Mouse (Mus musculus) cerebellum, adult 11 months (tissue): Measurements from ENCODE around the gene Smarce1.

ENCODE experiments used
- DNase-seq: peaks from one replicate; pipeline ENCODE4 v3.0.0; 2022

Smarce1 gene

DNA sequence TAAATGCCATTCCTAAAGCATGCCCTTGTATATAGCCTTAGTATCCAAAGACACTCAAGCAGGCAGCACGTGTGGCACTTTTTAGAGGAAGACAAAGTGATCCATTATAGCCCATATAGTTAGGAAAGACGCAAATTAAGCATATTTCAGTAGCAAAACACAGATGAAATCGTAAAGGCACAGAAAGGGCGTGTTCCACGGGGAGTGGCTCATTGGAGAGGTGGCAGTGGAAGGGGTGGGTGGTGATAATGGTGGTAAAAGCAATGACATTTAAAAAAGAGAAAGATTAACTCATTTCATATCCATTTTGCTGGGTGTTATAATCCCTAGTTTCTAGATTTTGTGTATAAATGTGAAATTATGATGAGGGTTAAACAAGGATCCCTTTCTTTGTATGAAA lies 4.5 kb downstream of the Smarce1 start:
- no peak for DNase-seq

- no peak for DNase-seq
Observed at GRCm38 (mm10) chr11:99223310-99223709, 7.5 kb downstream of the Smarce1 start.

DNA sequence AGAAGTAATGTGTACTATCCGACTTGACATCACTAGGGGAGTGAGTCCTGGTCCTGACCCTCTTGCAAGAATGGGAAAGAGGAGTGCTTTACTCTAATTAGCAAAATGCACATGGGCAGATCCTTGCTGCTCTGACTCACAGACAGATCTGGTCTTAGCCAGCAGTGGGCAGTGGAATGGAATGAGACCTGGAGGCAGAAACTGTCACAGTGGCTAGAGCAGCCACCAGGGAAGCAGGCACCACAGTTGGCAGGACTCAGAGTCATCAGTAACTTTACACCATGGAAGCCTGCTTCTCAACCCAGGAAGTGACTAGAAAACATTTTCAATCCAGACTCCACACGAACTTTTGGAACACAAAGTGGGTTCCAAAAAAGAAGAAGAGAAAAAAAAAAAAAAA lies 9.0 kb downstream of the Smarce1 start:
- no peak for DNase-seq

GRCm38 (mm10) chr11:99217248-99217986 lies 13.4 kb downstream of the Smarce1 start:
- no peak for DNase-seq

GRCm38 (mm10) chr11:99216181-99216580 lies 14.6 kb downstream of the Smarce1 start:
- no peak for DNase-seq

- DNase-seq, result no peak
Observed at GRCm38 (mm10) chr11:99212693-99213092, 18.1 kb downstream of the Smarce1 start.

DNA sequence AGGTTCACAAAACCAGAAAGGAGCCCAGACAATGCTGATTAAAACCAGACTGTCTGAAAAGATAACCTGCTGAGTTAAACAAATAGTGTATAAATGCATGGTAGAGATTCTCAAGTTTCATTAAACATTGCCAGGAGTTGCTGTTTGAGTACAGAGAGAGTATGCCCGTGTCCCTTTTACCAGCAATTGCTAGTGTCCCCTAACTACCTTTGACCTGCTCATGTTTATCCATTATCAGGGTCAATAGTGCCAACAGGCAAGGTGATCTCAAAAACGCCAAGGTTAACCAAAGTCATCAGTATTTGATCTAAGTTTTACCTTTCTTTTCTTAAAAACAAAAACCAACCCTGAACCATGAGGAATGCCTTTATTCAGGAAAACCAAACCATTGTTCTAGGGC lies 18.9 kb downstream of the Smarce1 start:
- no peak for DNase-seq

DNA sequence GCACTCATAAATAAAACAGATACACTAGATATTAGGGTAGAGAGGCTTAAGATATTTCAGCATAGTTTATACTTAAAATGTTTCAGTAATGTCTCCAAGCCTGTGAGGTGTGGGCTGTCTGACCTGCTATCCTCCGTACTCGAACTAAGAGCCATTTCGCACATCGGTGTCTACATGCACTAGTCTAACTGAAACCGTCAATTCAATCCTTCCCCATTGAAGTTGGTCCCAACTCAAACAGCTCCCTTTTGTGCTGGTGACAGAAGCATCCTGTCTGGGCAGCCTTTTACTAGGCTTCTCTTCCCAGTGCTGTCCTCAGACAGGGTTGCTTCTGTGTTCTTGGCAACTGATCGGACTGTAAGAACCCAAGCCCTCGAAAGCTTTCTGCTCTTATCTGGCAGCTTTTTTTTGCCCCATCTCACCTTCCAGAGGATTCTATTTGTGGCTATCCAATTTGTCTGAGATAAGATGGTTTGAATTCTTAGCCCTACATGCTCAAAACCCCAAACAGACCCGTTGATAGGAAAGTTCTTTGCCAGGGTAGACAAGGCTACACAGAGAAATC lies 22.6 kb downstream of the Smarce1 start:
- DNase-seq, result no peak

DNA sequence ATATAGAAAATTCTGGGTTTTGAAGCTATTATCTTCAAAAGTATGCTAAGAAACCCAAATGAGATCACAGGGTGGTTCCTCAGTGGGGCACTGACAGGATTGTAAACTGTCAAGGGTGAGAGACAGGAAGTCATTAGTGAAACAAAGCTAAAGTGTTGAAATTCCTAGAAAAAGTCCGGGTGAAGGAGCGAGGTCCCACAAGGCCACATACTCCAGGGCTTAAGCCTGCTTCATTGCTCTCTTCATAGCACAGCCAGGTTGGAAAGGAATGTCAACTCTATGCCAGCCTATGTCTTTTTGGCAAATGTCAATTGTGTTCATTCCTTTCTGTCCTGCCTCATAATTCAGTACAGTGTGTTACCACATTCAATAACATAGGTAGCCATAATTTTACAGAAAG lies 23.4 kb downstream of the Smarce1 start:
- no peak for DNase-seq

DNA sequence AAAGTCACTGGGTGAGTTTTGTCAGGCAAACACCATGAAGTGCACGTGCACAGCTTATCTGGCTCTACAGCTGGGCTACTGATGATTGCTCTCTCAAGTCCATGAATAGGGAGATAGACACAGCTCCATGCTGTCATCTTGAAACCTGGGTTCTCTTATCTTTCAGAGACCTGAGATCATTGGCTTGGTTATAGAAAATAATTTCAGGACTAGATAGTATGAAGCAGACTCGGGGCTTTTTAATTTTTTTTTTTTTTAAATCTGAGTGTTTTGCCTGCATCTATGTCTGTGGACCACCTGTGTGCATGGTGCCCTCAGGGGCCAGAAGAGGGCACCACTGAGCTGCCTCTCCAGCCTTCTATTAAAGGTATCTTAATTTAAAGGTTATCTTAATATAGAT lies 23.9 kb downstream of the Smarce1 start:
- DNase-seq, result no peak

DNA sequence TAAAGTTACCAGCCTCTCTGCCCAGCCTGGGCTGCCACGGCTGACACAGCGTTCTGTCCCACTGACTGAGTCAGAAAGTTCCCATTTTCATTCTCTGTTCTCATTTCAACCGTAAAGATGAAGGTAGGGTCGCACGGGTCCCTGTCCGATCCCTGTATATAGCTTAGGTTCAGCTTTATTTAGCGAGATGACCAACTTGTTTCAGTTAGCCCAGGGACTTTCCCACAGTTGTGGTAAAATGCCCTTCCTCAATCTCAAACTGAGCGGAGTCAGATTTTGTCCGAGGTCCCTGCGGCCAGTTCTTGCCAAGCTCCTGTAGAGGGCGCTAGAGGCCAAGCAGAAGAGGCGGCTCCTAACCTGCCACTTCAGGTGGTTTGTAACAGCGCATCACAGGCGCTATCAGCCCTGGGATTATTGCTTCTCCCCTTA lies 41.6 kb downstream of the Smarce1 start:
- peak; percentile 51 for DNase-seq

GRCm38 (mm10) chr11:99187348-99187747 lies 43.5 kb downstream of the Smarce1 start:
- no peak for DNase-seq

DNA sequence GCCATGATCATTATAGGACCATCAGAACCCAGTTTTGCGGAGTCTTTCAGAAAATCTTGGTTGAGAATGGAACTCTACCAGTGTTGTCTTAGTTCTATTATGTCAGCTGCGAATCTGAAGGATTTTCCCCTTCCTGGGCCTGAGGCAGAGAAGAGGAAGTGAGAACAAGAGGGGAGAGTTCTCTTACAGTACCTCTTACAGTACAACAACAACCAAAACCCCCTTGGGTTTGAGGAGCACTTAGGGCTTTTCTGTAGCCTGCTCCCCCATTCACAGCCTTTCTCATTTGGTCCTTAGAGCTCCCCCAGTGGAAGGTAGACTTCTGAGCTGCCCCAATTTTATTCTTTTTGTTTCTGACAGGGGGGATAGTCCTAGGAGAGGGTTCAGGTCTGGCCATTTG lies 44.0 kb downstream of the Smarce1 start:
- no peak for DNase-seq

DNA sequence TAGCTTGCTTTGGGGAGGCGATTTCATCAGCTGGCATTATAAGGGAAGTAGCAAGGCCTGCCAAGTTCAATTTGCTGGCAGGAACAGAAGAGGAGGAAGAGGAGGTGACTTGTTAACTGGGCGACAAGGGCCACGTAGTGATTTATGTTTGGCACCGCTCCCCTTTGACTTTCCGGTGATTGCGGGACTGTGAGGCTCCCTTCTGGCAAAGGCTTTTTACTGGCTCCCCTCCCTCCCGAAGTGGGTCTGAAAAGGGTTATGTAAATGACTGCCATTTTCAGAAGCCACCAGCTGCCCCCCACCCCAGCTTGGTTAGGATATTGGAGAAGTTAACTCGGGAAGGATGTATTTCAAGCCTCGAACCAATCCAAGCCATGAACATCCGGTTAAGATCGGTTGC lies 48.2 kb downstream of the Smarce1 start:
- no peak for DNase-seq

- DNase-seq, result no peak
Observed at GRCm38 (mm10) chr11:99180071-99180470, 50.7 kb downstream of the Smarce1 start.

DNA sequence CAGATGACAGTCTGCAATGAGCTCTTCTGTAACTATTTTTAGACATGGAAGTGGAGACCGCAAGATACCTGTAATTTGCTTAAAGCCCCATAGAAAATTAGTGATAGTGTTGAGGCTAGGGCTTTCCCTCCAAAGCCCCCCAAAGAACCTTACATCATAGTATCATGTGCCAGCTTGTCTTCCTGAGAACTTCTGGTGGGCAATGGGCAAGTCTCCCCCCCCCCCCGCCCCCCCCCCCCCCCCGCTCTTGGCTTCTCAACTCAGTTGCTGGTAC lies 53.0 kb downstream of the Smarce1 start:
- DNase-seq, result no peak

DNA sequence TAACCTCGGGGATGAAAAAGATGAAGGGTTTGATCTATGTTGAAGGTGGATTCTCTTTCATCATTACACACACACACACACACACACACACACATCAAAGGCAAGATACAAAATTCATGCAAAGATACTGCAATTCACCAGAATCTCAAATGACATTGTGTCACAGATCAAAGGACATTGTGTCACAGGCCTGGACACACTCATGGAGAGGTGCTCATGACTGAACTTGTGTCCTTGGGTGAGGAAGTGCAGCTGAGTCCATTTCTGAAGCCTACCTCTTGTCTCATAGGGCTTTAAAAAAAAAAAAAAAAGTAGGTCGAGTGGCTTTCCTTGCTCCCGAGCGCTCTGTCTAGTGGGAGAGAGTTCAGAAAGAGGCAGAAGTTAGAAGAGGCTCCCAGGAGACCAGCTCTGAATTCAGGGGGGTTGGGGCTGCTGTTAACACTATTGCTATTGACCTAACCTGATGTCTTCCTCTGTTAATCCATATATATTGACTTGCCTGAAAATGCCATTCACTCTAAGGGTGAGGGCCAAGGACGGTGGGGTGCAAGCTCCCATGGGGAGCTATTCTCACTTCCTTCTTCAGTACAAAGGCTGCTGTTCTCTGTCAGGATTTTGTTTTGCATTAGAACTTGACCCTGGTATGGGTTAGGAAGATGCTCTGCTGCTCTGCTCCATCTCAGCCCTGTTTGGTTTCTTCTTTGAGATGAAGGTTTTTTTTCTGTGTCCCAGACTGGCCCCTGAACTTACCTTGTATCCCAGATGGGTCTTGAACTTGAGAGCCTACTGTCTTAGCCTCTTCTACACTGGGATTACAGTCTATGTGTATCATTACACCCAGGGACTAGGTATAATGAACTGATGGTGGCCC lies 53.5 kb downstream of the Smarce1 start:
- no peak for DNase-seq

DNA sequence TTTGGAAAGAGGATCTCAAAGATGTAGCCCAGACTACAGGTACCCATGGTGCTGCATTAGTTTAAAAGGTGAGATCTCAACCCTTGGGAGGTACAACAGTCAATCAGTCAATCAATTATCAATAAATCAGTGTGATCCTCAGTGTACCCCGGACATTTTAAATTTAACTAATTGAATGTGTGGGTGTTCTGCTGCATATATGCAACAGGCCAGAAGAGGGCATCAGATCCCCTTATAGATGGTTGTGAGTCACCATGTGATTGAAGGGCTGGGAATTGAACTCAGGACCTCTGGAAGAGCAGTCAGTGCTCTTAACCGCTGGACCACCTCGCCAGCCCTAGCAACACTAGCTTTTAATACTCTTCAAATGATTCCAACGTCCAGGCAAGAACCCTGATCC lies 58.8 kb downstream of the Smarce1 start:
- no peak for DNase-seq

- no peak for DNase-seq
Observed at GRCm38 (mm10) chr11:99171442-99171841, 59.4 kb downstream of the Smarce1 start.

DNA sequence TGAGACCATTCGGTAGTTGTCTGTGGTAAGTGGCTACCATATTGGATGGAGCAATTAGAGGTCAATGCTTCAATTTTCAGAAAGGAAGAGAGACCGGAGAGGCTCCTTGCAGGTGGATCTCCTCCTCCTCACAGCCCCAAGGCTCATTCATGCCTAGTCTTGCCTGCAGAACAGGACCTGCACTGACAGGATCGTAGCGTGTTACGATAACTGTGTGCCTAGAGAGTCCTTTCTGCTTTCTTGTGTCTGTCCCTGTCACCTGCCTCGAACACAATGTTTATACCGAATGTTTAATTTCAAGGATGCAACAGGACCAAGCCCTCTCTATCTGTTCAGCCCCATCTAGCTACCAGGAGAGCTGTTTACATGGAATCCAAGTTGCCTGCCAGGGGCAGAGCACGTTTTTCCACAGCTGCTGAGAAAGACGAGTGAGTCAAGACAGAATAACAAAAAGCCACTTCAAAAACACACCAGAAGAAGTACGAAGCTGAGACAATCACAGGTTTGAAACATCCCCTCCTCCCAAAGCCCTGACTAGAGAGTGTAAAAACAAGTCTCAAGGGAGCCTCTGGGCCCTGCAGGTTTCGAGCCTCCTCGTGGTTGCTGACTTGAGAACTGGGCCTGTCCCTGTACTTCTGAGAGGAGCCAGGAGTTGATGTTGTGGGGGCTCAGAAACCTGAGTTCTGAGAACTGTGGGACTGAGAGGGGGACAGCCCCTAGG lies 60.1 kb downstream of the Smarce1 start:
- no peak for DNase-seq

DNA sequence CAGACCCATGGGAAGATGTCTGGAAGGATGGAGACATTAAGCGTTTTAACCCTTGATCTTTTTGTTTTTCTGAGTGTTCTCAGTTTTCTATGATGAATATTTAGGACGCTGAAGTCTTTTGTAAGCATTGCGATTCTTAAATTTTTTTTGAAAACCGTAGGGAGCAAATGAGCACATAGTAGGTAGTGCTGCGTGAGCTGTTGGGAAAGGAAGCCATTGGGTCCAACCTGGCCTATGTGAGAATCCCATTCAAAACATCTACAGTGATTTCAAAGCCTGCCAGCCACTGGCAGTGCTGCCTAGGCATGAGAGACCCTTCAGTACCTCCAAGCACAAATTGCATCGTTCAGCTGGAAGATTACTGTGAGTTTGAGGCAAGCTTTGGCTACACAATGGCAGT lies 60.8 kb downstream of the Smarce1 start:
- DNase-seq, result no peak

- no peak for DNase-seq
Observed at GRCm38 (mm10) chr11:99169438-99169837, 61.4 kb downstream of the Smarce1 start.

GRCm38 (mm10) chr11:99168030-99168474 lies 62.8 kb downstream of the Smarce1 start:
- DNase-seq, result no peak
